Mouse (Mus musculus) spleen, postnatal 0 days (tissue): ENCODE data around the gene Ankle1. TPM values are rescaled to one million over a fixed set of nuclear protein-coding genes. Genes with fewer than 3 reads are reported as not detected.

Experiments used
- polyA plus RNA-seq: library from polyadenylated mRNA; unstranded; fragments of >200 nt; fragmentation: Nextera tagmentation; extraction: Ambion mirVana; gene quantifications from 2 replicates; pipeline ENCODE4 v1.2.1, GENCODE M21; 2015

Gene Ankle1
- polyA plus RNA-seq: 44.9 and 47.2 TPM in 2 replicates

GRCm38 (mm10) chr8:71405401-71406098, at the start of gene Ankle1:
Gene Ankle1 (plus strand): TSS chr8:71406010.

GRCm38 (mm10) chr8:71366771-71367528, 38.9 kb upstream of the Ankle1 start, which contains the start of gene Use1:
Gene Use1 (plus strand): TSS chr8:71366848.

GRCm38 (mm10) chr8:71371236-71371848, 34.5 kb upstream of the Ankle1 start, which contains the start of gene Ocel1:
Gene Ocel1 (plus strand): TSS chr8:71371298.

GRCm38 (mm10) chr8:71381421-71381970, 24.3 kb upstream of the Ankle1 start, which contains the start of gene Nr2f6:
Gene Nr2f6 (minus strand): TSS chr8:71381960.

DNA sequence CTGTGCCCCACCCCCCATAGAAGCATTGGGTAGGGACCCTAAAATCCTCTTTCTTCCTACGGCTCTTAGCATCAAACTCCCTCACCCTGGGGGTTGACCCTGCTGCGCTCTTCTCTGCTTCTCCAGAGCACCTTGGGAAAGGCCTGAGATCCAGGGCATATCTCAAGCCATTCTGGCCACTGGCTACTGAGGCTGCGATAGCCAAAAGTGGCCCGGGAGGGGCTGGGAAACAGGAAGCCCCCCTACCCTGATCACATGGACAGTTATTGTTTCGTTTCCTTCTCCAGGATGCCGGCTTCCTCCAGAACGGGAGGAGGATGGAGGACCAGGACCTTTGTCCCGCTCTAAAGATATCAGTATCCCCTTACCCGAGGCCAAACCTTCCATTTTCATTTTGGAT, 10.2 kb upstream of the Ankle1 start, which contains the start of gene Ushbp1:
Gene Ushbp1 (minus strand): TSS at position 174 of the 400 bp plus-strand sequence.

DNA sequence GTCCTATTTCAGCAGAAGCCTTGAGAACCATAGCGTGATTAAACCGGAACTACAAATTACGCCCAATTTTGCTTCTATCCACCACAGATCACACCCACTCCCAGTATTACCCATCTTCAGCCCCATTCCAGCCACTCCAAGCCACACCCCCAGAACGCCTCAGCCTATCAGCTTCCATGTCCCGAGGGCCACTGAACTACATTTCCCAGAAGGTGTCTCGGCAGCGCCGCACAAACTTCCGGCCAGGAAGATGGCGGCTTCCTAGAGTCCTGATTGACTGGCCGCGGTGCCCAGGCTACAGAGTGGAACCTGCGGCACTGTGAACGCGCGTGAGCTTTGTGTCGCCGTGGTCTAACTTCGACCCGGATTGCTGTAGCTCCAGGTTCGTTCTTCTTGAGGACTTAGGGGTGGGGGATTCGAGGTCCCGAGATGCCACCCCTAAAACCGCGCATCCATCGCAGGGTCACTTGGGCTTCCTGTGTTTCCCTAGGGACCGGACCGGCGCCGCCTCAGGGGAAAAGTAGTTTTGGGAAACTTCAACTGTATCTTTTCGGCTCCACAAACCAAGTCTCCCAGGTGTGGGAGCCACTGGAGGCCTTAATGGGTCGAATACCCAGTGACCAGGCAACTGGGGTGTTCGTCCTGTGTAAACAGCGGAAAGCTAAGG, 9.0 kb upstream of the Ankle1 start, which contains the start of gene Babam1:
Gene Babam1 (plus strand): TSS at position 223 of the 667 bp plus-strand sequence.

Other genes with a start within 250 kb of the Ankle1 start
- gene Myo9b, start 133.3 kb upstream of the Ankle1 start, polyA plus RNA-seq: 11.0 and 13.2 TPM in 2 replicates
- 41.4 and 47.5 TPM in 2 replicates for gene Haus8, start 133.1 kb upstream of the Ankle1 start, polyA plus RNA-seq
- gene Use1, start 39.2 kb upstream of the Ankle1 start, polyA plus RNA-seq: 74.6 and 89.0 TPM in 2 replicates
- 7.8 and 8.6 TPM in 2 replicates for gene Ocel1, start 34.7 kb upstream of the Ankle1 start, polyA plus RNA-seq
- 9.6 and 13.2 TPM in 2 replicates for gene Nr2f6, start 24.1 kb upstream of the Ankle1 start, polyA plus RNA-seq
- gene Ushbp1, start 10.2 kb upstream of the Ankle1 start, polyA plus RNA-seq: 7.3 and 10.4 TPM in 2 replicates
- 58.4 and 62.9 TPM in 2 replicates for gene Babam1, start 9.1 kb upstream of the Ankle1 start, polyA plus RNA-seq
- gene Abhd8, start 57.6 kb downstream of the Ankle1 start, polyA plus RNA-seq: 12.1 and 15.6 TPM in 2 replicates
- 132 and 137 TPM in 2 replicates for gene Mrpl34, start 58.9 kb downstream of the Ankle1 start, polyA plus RNA-seq
- gene Dda1, start 63.2 kb downstream of the Ankle1 start, polyA plus RNA-seq: 57.6 and 58.7 TPM in 2 replicates
- 0.48 and 0.53 TPM in 2 replicates for gene Ano8, start 80.0 kb downstream of the Ankle1 start, polyA plus RNA-seq
- 8.7 and 9.3 TPM in 2 replicates for gene Gtpbp3, start 82.1 kb downstream of the Ankle1 start, polyA plus RNA-seq
- 80.9 and 96.7 TPM in 2 replicates for gene Plvap, start 105.7 kb downstream of the Ankle1 start, polyA plus RNA-seq
- 0.11 and 0.13 TPM in 2 replicates for gene Ccdc194, start 119.7 kb downstream of the Ankle1 start, polyA plus RNA-seq
- 74.9 and 101 TPM in 2 replicates for gene Bst2, start 131.4 kb downstream of the Ankle1 start, polyA plus RNA-seq
- 45.0 and 54.4 TPM in 2 replicates for gene Mvb12a, start 136.9 kb downstream of the Ankle1 start, polyA plus RNA-seq
- gene Tmem221, start 152.9 kb downstream of the Ankle1 start, polyA plus RNA-seq: 3.3 and 4.9 TPM in 2 replicates
- 0.05 and 0.08 TPM in 2 replicates for gene Nxnl1, start 160.6 kb downstream of the Ankle1 start, polyA plus RNA-seq
- gene Slc27a1, start 162.9 kb downstream of the Ankle1 start, polyA plus RNA-seq: 7.9 and 14.5 TPM in 2 replicates
- gene Pgls, start 186.2 kb downstream of the Ankle1 start, polyA plus RNA-seq: 174 and 198 TPM in 2 replicates
- 8.2 and 11.6 TPM in 2 replicates for gene Fam129c, start 191.6 kb downstream of the Ankle1 start, polyA plus RNA-seq
- 34.5 and 44.4 TPM in 2 replicates for gene Colgalt1, start 205.0 kb downstream of the Ankle1 start, polyA plus RNA-seq